Mouse (Mus musculus): ENCODE data around the gene Leo1. TPM values are rescaled to one million over a fixed set of nuclear protein-coding genes. Genes with fewer than 3 reads are reported as not detected.
A peak's percentile ranks its signal among the peaks of the same experiment; 100 is the strongest.
"Not testable (repeated sequence)": the region's sequence is repeated elsewhere in the genome, so short reads cannot be mapped to it uniquely, and the experiment has no call there.

Leo1 gene
- total RNA-seq, 1 experiment from 2014 or later: 32.0 TPM

DNA sequence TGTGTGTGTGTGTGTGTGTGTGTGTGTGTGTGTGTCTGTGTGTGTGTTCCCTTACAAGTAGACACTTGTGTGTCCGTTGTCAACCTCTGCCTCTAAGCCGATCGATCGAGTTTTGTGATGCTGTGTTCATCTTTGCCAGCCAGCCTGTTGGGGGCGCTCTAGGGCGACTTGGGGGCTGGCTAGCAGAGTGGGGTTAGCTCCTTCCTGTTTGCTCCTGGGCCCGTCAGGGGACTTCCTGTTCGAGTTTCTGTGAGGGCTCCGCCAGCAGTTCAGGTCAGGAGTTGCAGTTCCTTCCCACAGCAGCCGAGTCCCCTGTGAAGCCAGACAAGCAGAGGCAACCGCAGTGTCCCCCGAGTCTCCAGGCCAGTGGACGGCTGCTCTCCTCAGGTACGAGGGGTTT is 27.0 kb downstream of the Leo1 start:
- peak; percentile 41 for DNase-seq

- no peak for DNase-seq
Measured at GRCm38 (mm10) chr9:75477212-75477611, 35.9 kb downstream of the Leo1 start.

DNA sequence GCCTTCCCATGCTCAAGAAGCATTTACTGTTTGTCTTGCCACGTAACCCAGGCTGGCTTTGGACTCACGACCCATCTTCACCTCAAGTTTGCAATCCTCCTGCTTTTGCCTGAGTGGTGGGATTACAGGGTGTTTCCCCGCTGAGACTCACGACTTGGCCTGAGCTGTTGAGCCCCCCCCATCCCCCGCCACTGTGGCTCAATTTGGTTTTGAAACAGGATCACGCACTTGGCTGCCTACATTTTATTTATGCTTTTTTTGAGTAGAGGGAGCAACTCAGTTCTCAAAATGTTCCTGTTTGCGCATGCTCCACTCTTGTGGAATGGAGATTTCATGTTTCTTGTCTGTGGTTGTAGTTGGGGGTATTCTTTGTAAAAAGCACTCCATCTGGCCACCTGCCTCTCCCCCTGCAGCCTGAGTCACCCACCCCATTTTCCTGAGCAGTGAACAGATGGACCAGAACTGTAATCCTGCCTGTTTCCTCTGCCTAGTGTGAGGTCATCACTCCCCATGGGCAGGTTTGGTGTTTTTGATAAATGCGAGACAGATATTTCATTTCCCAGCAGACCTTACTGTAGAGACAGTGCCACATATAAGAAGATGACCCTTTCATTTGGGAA is 37.9 kb downstream of the Leo1 start:
- no peak for DNase-seq

DNA sequence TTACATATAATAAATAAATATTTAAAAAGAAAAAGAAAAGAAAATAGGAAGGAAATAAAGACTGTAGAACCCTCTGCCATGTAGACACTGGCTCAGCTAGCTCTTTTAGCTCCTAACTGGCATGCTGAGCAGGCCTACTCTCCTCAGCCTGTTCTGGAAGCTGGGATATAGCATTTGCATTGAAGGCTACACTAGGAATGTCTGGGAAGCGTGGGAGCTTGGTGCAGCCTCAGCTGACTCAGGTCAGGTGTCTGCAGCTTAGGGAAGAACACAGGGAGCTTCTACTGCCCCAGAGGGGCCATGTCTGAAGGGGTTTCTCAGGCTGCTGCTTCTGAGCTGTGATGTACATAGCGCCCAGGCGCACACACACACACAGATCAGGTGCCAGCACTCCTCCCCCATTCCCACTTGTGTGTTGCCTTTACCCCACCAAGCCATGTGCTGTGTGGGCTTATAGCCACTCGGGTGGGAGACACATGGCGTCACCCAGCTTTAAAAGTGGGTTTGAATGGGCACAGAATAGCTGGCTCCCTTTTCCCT is 39.3 kb downstream of the Leo1 start:
- DNase-seq: no peak

DNA sequence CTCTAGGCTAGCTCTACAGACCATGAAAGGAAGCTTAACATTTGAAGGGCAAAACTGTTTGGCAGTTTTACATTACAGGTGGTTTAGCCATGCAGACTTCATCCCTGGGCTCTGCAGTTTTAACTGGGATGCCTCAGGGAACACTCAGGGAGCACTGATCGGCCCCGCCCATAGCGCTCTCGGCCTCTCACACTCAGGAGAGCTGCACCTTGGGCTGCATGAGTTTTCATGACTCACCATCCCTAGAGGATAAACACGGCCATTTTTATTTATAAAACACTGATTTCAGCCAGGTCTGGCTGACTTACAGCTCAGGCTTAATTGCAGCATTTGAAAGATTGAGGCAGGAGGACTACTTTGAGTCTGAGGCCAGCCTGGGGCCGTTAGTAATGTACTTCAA is 43.9 kb downstream of the Leo1 start:
- no peak for DNase-seq

- not testable (repeated sequence) for DNase-seq
Measured at GRCm38 (mm10) chr9:75488255-75488654, 46.9 kb downstream of the Leo1 start.

DNA sequence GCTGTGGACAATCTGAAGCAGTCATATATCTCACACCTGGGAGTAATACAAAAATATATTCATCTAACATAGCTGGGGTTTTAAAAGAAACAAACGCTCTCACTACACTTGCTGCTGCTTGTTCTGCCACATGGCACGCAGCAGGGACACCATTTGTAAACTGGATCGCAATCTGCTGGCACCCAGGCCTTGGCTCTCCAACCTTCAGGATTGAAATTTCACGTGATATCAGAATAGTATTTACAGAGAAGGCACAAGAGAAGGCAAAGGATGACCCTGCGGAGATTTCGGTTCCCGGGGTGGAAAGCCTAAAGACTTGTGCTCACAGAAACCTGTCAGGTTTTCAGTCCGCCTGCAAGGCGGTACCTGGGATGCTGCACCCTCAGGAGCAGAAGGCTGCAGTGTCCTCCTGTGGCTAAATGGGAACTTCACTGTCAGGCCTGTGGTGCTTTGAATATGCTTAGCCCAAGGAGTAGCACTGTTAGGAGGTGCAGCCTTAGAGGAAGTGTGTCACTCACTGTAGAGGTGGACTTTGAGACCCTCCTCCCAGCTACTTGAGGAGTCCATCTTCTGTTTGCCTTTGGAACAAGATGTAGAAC is 53.2 kb downstream of the Leo1 start:
- no peak for DNase-seq

GRCm38 (mm10) chr9:75495945-75496344 is 54.6 kb downstream of the Leo1 start:
- DNase-seq: no peak

DNA sequence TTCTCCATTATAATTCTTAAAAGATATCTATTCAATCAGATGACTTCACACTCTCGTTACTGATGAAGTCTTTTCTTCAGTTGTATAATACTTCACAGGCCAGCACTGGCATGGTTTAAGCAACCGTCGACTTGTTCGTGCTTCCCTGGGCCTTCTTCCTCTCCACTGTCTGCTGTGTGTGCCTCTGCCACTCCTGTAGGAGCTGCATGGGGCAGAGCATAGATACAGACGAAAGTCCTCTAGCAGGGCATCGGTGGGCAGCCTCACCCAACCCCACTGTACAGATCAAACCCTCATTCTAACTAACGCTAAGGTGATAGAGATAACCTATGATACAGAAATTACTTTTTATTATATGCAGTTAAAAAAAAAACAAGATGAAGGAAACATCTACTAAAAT is 57.2 kb downstream of the Leo1 start:
- DNase-seq: no peak

DNA sequence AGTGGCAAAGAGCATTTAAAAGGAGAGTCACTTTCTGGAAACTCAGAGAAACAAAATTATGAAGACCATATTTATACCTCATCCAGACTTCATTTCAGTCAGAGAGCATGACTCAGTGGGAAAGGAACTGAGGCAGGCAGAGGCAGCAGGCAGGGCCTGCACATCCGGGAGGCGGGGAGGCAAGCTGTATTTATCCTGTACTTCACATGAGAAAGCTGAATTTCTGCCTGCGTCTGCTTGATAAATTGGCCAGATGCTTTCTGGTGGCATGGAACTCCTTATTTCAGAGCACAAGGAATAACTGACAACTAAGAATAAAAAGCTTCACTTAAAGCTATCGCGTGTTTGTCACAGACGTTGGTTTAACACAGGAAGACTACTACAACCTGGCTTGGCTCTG is 63.0 kb downstream of the Leo1 start:
- DNase-seq: no peak

DNA sequence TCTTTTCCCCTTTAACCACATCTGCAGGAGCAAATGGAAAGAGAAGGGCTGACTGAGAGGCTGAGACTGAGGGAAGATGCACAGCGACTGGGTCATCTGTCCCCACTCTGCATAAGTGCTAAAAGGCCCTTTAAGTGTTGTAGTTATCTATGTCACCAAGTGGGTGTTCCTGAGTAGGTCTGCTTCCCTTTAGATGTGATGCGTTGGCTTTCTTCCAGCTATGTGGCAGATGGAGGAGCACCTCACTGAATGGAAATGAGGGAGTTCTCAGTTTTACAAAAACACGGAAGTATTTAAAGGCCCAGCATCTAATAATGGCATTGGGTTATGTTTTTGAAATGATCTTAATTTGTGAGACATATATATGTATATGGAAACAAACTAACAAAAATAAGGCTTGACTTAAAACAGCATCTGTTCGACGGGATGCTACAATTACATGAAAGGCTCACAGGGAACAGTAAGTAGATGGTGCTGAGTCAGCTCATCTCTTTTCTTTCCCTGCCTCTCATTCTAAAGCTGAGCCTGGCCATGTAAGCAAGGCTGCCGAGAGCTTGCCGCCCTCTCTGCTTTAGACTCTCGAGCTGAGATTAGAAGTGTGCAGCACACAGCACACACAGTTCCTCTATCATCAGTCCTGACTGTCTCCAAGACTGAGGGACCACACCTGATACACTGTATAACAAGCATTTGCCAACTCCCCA is 70.1 kb downstream of the Leo1 start:
- no peak for DNase-seq

DNA sequence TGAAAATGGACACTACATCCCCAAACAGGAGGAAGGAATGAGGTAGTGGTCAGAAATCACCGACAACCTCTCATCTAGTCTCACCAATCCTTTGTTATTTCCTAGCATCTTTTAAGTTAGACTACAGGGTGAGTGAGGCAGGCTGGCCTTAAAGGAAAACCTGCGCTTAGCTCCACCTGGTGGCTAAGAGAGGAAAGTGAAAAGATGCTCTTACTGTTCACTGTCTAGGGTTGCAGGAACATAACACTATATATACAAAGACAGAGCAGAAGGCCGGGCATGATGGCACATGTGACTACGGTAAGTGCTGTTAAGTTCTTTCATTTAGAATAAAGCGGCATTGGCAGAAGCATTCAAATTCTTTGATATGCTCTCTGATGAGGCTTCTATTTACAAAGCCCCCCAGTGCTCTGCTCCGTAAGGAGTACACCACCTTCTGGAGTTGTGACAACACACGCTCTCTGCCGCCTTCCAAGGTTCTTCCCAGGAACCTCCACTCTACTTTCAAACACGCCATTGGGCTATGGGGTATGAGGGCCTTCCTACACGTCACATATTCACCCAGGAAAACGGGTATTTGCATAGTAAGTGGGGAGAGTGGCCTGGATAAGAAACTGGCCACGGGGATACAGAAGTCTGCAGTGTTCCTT is 74.3 kb downstream of the Leo1 start:
- DNase-seq: peak; percentile 58

Other genes with a start within 250 kb of the Leo1 start
- gene Myo5c, start 209.5 kb upstream of the Leo1 start, total RNA-seq (2021): 7.0 and 7.3 TPM in 2 replicates
- gene Gnb5, start 135.2 kb upstream of the Leo1 start, total RNA-seq (2021): 30.0 and 32.6 TPM in 2 replicates
- gene Bcl2l10, start 93.8 kb upstream of the Leo1 start, total RNA-seq (2021): not detected in 2 replicates
- gene Mapk6, start 31.5 kb upstream of the Leo1 start, total RNA-seq (2021): 35.0 and 38.0 TPM in 2 replicates
- gene Tmod3, start 118.1 kb downstream of the Leo1 start, total RNA-seq (2021): 73.6 and 85.1 TPM in 2 replicates
- 15.7 and 20.2 TPM in 2 replicates for gene Tmod2, start 169.8 kb downstream of the Leo1 start, total RNA-seq (2021)
- 18.8 and 20.5 TPM in 2 replicates for gene Lysmd2, start 184.2 kb downstream of the Leo1 start, total RNA-seq (2021)
- gene Scg3, start 242.5 kb downstream of the Leo1 start, total RNA-seq (2021): 22.4 and 29.5 TPM in 2 replicates

Data from adrenal gland, postnatal 14 days (tissue).